25 mouse cellular contexts compared by ENCODE assay signal in genomic region chr1:153192945-153193344, GRCm38 (mm10). TPM values are rescaled to one million over a fixed set of nuclear protein-coding genes. Genes with fewer than 3 reads are reported as not detected.
DNase-seq lines count a peak whose midpoint lies in the region; ATAC-seq and TF ChIP-seq lines count a peak whose summit lies in the region.
"Had no signal": no experiment of that assay in that cellular context is flagged by ENCODE, and none has a peak within 500 bp of the region (broad histone marks: within the 10 kb centered on the region; RNA-seq: fewer than 3 reads in every experiment).

No protein-coding gene starts in this region.

- no peak for ATAC-seq in heart, embryonic 14.5 days (ENCODE audit: insufficient number of reproducible peaks, insufficient read depth, low FRiP score, low read depth)
- ATAC-seq in kidney, embryonic 15.5 days (replicated peaks; ENCODE audit: low FRiP score), result no peak
- ATAC-seq in lung, embryonic 14.5 days (ENCODE audit: insufficient read depth), result no peak
- ATAC-seq: activated CD4-positive, CD25-positive, alpha-beta regulatory T cell, adult 4 months; CD4-positive, CD25-positive, alpha-beta regulatory T cell, adult 4 months; Patski had no signal

- no peaks in the 10 kb centered on the region for H3K36me3 ChIP-seq in heart, embryonic 14.5 days (ENCODE audit: control insufficient read depth, insufficient read depth, low read length)
- no peaks in the 10 kb centered on the region for H3K36me3 ChIP-seq in kidney, embryonic 15.5 days
- no peaks in the 10 kb centered on the region for H3K36me3 ChIP-seq in lung, embryonic 14.5 days (ENCODE audit: insufficient read depth)
- H3K36me3 ChIP-seq: embryonic facial prominence, embryonic 10.5 days; embryonic facial prominence, embryonic 12.5 days; G1E had no signal

- H3K27ac ChIP-seq in heart, embryonic 14.5 days (replicated peaks in 1 of 2; ENCODE audit: control insufficient read depth in 1 of 2, insufficient read depth in 1 of 2, low read depth in 2 of 2, low read length in 2 of 2), result peak overlapping the region; percentile 23 to 94; a peak in 2 of 4 replicates
- peak overlapping the region; percentile 93; the same call in 1 of the 2 replicates for H3K27ac ChIP-seq in kidney, embryonic 15.5 days
- peak overlapping the region; percentile 28; the same call in 1 of the 2 replicates for H3K27ac ChIP-seq in lung, embryonic 14.5 days (ENCODE audit: low read depth)

- H3K4me1 ChIP-seq in heart, embryonic 14.5 days (ENCODE audit: control insufficient read depth in 2 of 2, insufficient read depth in 2 of 2, low read length in 2 of 2), result peaks cover 8 to 22% of the 10 kb centered on the region in 2 experiments
- peaks cover 36% of the 10 kb centered on the region for H3K4me1 ChIP-seq in kidney, embryonic 15.5 days
- H3K4me1 ChIP-seq in lung, embryonic 14.5 days (ENCODE audit: insufficient read depth), result peaks cover 15% of the 10 kb centered on the region; the same call in 1 of the 2 replicates

- no peak overlapping the region for H3K4me3 ChIP-seq in heart, embryonic 14.5 days (ENCODE audit: control insufficient read depth in 1 of 2, insufficient read depth in 1 of 2, low read depth in 1 of 2, low read length in 2 of 2)
- no peak overlapping the region for H3K4me3 ChIP-seq in kidney, embryonic 15.5 days (replicated peaks)
- no peak overlapping the region for H3K4me3 ChIP-seq in lung, embryonic 14.5 days (ENCODE audit: low read depth, low read length)
- H3K4me3 ChIP-seq: embryonic facial prominence, embryonic 10.5 days; embryonic facial prominence, embryonic 12.5 days; forebrain, embryonic 13.5 days had no signal

- no peak overlapping the region for H3K9ac ChIP-seq in heart, embryonic 14.5 days (ENCODE audit: low read length)
- no peak overlapping the region for H3K9ac ChIP-seq in kidney, embryonic 15.5 days
- H3K9ac ChIP-seq in lung, embryonic 14.5 days, result no peak overlapping the region
- H3K9ac ChIP-seq: embryonic facial prominence, embryonic 12.5 days; forebrain, embryonic 13.5 days had no signal

- H3K4me2 ChIP-seq in heart, embryonic 14.5 days (ENCODE audit: low read length), result no peak overlapping the region
- H3K4me2 ChIP-seq in kidney, embryonic 15.5 days, result no peak overlapping the region
- H3K4me2 ChIP-seq in lung, embryonic 14.5 days, result no peak overlapping the region
- H3K4me2 ChIP-seq: embryonic facial prominence, embryonic 12.5 days had no signal

- 83% methylated on average over 6 of the region's 6 CpGs for WGBS in heart, embryonic 14.5 days
- 73% methylated on average over 6 of the region's 6 CpGs for WGBS in kidney, embryonic 15.5 days
- 92% methylated on average over 6 of the region's 6 CpGs for WGBS in lung, embryonic 14.5 days

- peak; percentile 80 for DNase-seq in heart, adult 11 months
- DNase-seq in heart, postnatal 36 days, result no peak
- DNase-seq in heart, adult 18-20 months, result no peak
- no peak for DNase-seq in kidney, adult 8-10 months
- no peak for DNase-seq in lung, embryonic 14.5 days
- no peak for DNase-seq in lung, postnatal 25 days (ENCODE audit: low spot score)
- DNase-seq: adrenal gland, adult 8-10 months; adrenal gland, postnatal 14 days; adrenal gland, postnatal 36 days; B cell, adult 2 months; cerebellum, adult 11-12 months; cerebellum, adult 2 months; cerebellum, adult 9-10 months; cerebellum, postnatal 10 days; cerebellum, postnatal 25 days had no signal

- H3K9me3 ChIP-seq in heart, embryonic 14.5 days (ENCODE audit: control insufficient read depth, low read length), result no peaks in the 10 kb centered on the region
- no peaks in the 10 kb centered on the region for H3K9me3 ChIP-seq in kidney, embryonic 15.5 days (replicated peaks)
- no peaks in the 10 kb centered on the region for H3K9me3 ChIP-seq in lung, embryonic 14.5 days (ENCODE audit: low read depth, low read length)
- H3K9me3 ChIP-seq: embryonic facial prominence, embryonic 10.5 days; embryonic facial prominence, embryonic 12.5 days; forebrain, embryonic 13.5 days; G1E had no signal

- H3K27me3 ChIP-seq in heart, embryonic 14.5 days (ENCODE audit: control insufficient read depth, insufficient read depth, low read length), result no peaks in the 10 kb centered on the region
- no peaks in the 10 kb centered on the region for H3K27me3 ChIP-seq in kidney, embryonic 15.5 days
- no peaks in the 10 kb centered on the region for H3K27me3 ChIP-seq in lung, embryonic 14.5 days (ENCODE audit: insufficient read depth, low read length)
- H3K27me3 ChIP-seq: CH12.LX, Patski had no signal

- intact Hi-C loops in heart, postnatal 36 days (cut with DNase I), result no loop called here

- TF ChIP-seq CTCF in lung, embryonic 14.5 days (IDR thresholded peaks at IDR 0.05; ENCODE audit: low read depth), result no peak

RNA-seq across cellular contexts. Expression of gene Lamc2, which starts 6.7 kb away (rescaled TPM):
- total RNA-seq in heart, postnatal 36 days (2021), result 1 to 10 TPM; 6.3 to 7.7 TPM
- 10.5 and 11.3 TPM in 2 replicates for polyA plus RNA-seq in heart, embryonic 14.5 days (2014; fragmentation: Nextera tagmentation; extraction: Ambion mirVana)
- total RNA-seq in heart, adult 18-20 months (2021), result 10 to 100 TPM; 12.3 to 13.2 TPM
- 42.3 and 43.8 TPM in 2 replicates for polyA plus RNA-seq in kidney, embryonic 15.5 days (2015; fragmentation: Nextera tagmentation; extraction: Ambion mirVana)
- polyA plus RNA-seq in lung, embryonic 14.5 days (2014; fragmentation: Nextera tagmentation; extraction: Ambion mirVana), result 55.7 and 55.9 TPM in 2 replicates
- polyA plus RNA-seq: G1E had no signal

Comparison
In these comparisons a context has a peak if more than half of its experiments do, and no peak if none do; other contexts are left out.
1. H3K27ac ChIP-seq: peak in every context shown above with its lines; median percentile 93 in kidney, embryonic 15.5 days; 58 in heart, embryonic 14.5 days; 28 in lung, embryonic 14.5 days.